Mouse (Mus musculus): ENCODE results near the gene Snx30. TPM values are rescaled to one million over a fixed set of nuclear protein-coding genes. Genes with fewer than 3 reads are reported as not detected.

Snx30 gene
- polyA plus RNA-seq, 1 experiment from 2014 or later: 20.5 TPM

DNA sequence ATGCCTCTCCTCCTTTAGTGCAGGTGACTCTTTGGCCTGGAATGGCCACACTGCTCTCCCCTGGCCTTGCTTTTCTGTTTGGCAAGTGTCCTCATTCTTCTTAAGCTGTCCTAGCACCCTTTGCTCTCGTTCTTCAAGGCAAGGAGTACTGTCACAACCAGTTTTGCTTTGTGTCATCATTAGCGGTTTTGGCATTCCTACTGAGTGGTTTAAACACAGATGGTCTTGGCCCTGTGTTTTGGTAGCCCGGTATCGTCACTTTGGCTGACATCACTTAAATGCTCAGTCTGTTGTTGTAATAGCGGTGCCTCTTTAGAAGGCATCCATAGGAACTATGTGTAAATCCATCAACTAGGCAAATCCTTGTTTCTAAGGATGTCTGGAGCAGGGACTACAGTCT is 41.8 kb downstream of the Snx30 start:
- Histone ChIP-seq H3K4me2 (ENCODE audit: low read depth, low read length) (no peak overlapping the region), H3K4me3 (ENCODE audit: low read depth, low read length) (no peak overlapping the region), H3K9me3 (ENCODE audit: control insufficient read depth, low read length) (no peaks in the 10 kb centered on the region), H3K4me1 (ENCODE audit: control insufficient read depth, insufficient read depth, low read length) (peaks cover 8% of the 10 kb centered on the region; the same call in 1 of the 2 replicates), H3K9ac (replicated peaks; ENCODE audit: low read depth, low read length) (no peak overlapping the region), H3K27ac (ENCODE audit: low read depth, low read length) (no peak overlapping the region), H3K27me3 (ENCODE audit: control insufficient read depth, insufficient read depth, low read length) (no peaks in the 10 kb centered on the region), H3K36me3 (ENCODE audit: control insufficient read depth, insufficient read depth, low read length) (no peaks in the 10 kb centered on the region)
- ATAC-seq (ENCODE audit: low read depth): no peak
- 86% methylated on average over 5 of the region's 5 CpGs for WGBS

DNA sequence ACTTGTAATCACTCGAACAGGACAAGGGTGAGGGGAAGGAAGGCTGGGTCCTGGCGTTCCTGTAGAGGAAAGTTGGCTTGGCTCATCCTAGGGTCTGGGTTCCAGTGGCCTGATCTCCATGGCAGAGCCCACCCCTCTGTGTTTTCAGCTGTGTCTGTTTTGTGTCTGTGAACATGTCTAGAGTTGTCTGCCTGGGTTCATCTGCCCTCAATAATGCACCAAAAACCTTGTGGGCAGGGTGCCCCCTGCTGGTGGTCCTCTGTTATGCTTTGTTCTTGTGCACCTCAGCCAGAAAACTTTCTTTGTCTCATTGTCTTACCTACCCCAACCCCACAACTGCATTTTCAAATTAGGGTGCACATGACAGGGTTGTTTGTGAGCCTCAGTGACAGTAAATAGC is 44.5 kb downstream of the Snx30 start:
- Histone ChIP-seq H3K9ac (replicated peaks; ENCODE audit: low read depth, low read length) (no peak overlapping the region), H3K36me3 (ENCODE audit: control insufficient read depth, insufficient read depth, low read length) (no peaks in the 10 kb centered on the region), H3K27ac (ENCODE audit: low read depth, low read length) (no peak overlapping the region), H3K4me1 (ENCODE audit: control insufficient read depth, insufficient read depth, low read length) (peaks cover 8% of the 10 kb centered on the region; the same call in 1 of the 2 replicates), H3K9me3 (ENCODE audit: control insufficient read depth, low read length) (no peaks in the 10 kb centered on the region), H3K4me3 (ENCODE audit: low read depth, low read length) (no peak overlapping the region), H3K4me2 (ENCODE audit: low read depth, low read length) (no peak overlapping the region), H3K27me3 (ENCODE audit: control insufficient read depth, insufficient read depth, low read length) (no peaks in the 10 kb centered on the region)
- ATAC-seq (ENCODE audit: low read depth): peak; percentile 47; the same call in 1 of the 2 replicates
- 90% methylated on average over 2 of the region's 2 CpGs for WGBS

DNA sequence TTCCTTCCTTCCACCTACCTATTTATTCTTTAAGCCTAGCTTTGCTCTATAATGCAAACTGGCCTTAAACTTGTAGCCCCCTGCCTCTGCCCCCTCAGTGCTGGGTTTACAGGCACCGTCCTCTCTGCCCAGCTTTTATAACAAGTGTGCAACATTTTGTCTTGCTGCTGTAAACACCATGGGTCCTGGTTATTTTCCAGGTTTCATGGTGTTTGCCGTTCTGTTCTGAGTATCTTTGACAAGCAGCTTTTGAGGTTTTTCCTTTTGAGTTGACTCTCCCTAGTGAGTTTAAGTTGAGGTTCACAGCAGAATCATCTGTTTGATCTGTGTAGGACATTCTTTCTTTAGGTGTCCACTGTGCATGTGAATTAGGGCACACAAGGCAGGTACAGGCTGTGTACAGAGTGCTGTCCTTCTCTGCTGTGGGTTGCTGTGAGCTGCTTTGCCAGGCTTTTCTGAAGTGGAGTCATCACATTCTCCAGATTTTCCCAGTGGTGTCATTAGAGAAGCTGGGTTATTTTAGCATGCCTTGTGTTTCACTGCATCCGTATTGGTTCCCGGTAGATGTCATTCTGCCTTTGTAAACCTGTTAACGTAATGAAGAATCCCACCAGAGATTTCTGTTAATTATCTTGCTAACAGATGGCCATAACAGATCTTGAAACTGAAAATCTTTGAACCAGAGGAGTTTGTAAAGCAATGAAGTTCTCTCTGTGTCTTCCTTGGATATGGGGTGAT is 45.4 kb downstream of the Snx30 start:
- peak; percentile 57; the same call in 1 of the 2 replicates for ATAC-seq (ENCODE audit: low read depth)
- Histone ChIP-seq H3K36me3 (ENCODE audit: control insufficient read depth, insufficient read depth, low read length) (no peaks in the 10 kb centered on the region), H3K27ac (ENCODE audit: low read depth, low read length) (no peak overlapping the region; the same call in 1 of the 2 replicates), H3K4me1 (ENCODE audit: control insufficient read depth, insufficient read depth, low read length) (peaks cover 8% of the 10 kb centered on the region; the same call in 1 of the 2 replicates), H3K9ac (replicated peaks; ENCODE audit: low read depth, low read length) (no peak overlapping the region), H3K27me3 (ENCODE audit: control insufficient read depth, insufficient read depth, low read length) (no peaks in the 10 kb centered on the region), H3K4me2 (ENCODE audit: low read depth, low read length) (no peak overlapping the region), H3K9me3 (ENCODE audit: control insufficient read depth, low read length) (no peaks in the 10 kb centered on the region), H3K4me3 (ENCODE audit: low read depth, low read length) (no peak overlapping the region)
- WGBS: 63% methylated on average over 5 of the region's 5 CpGs

DNA sequence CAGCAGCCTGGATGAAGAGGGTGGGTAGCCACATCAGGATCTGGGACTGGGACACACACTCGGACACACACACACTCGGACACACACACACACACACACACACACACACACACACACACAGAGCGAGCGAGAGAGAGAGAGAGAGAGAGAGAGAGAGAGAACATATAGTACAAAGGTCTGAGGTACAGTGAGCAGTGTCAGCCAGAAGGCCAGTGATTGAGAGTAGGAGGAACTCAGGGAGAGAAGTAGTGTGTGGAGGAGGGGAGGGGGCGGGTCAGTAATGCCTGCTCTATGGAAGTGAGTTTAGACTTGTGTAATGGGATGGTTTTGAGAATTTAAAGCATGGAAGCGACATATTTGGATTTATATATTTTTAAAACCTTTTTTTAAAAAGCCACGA is 47.5 kb downstream of the Snx30 start:
- Histone ChIP-seq H3K27me3 (ENCODE audit: control insufficient read depth, insufficient read depth, low read length) (no peaks in the 10 kb centered on the region), H3K4me1 (ENCODE audit: control insufficient read depth, insufficient read depth, low read length) (peaks cover 8% of the 10 kb centered on the region; the same call in 1 of the 2 replicates), H3K9ac (replicated peaks; ENCODE audit: low read depth, low read length) (no peak overlapping the region), H3K27ac (ENCODE audit: low read depth, low read length) (no peak overlapping the region), H3K4me2 (ENCODE audit: low read depth, low read length) (no peak overlapping the region), H3K4me3 (ENCODE audit: low read depth, low read length) (no peak overlapping the region), H3K9me3 (ENCODE audit: control insufficient read depth, low read length) (no peaks in the 10 kb centered on the region), H3K36me3 (ENCODE audit: control insufficient read depth, insufficient read depth, low read length) (no peaks in the 10 kb centered on the region)
- ATAC-seq (ENCODE audit: low read depth): no peak
- WGBS: 92% methylated on average over 7 of the region's 7 CpGs

DNA sequence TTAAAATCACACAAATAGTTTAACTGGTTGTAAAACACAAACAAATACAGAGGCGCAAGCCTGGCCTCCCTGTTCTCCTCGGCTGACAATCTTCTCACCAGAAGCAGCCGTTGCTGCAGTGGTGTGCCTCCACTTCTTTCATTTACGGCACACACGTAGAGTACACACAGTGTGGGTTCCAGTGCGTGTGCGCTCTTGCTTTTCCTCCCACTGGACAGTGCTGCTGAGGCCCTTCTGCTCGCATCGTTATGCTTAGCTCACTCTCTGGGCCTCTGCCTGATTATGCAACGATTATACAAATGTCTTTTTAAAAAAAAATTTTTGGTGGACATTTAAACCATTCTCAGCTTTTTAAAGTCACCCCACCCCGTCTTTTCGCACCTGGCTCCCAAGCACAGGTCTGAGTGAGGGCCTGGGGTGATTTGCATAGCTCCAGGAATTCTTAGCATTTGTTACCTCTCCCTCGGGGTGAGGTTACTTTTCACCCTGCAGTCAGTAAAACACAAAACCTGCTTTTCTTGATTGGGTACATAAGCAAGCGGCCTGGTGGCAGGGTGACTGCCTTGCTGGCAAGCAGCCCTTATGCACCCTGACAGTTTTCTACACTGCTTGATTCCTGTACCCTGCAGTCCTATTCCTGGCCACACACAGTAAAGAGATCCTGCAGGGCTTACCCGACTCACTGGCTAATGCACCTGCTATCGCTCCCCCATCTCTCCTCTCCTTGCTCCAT is 54.2 kb downstream of the Snx30 start:
- ATAC-seq (ENCODE audit: low read depth): peak; percentile 69

DNA sequence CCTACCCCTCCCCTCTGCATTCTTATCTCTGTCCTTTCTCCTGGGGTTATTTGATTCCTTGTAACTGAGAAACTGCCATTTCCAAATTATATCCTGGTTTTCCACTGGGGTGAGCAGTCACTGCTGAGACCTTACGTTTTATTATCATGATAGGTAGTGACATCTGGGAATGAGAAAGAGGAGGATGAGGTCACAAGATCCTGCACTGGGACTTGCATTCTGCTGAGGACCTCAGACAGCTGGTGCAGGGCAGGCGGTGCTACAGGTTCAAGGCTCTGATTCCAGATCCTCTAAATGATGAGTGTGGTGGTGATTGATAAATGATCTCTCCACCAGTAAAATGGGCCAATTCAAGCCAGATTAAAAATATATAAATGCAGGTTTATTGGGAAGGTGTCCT is 54.8 kb downstream of the Snx30 start:
- Histone ChIP-seq H3K27ac (ENCODE audit: low read depth, low read length) (no peak overlapping the region), H3K9ac (replicated peaks; ENCODE audit: low read depth, low read length) (no peak overlapping the region), H3K4me1 (ENCODE audit: control insufficient read depth, insufficient read depth, low read length) (no peaks in the 10 kb centered on the region), H3K9me3 (ENCODE audit: control insufficient read depth, low read length) (no peaks in the 10 kb centered on the region), H3K4me3 (ENCODE audit: low read depth, low read length) (no peak overlapping the region), H3K36me3 (ENCODE audit: control insufficient read depth, insufficient read depth, low read length) (no peaks in the 10 kb centered on the region), H3K4me2 (ENCODE audit: low read depth, low read length) (no peak overlapping the region), H3K27me3 (ENCODE audit: control insufficient read depth, insufficient read depth, low read length) (no peaks in the 10 kb centered on the region)
- ATAC-seq (ENCODE audit: low read depth): peak; percentile 41; the same call in 1 of the 2 replicates
- 69% methylated on average over 2 of the region's 2 CpGs for WGBS

More for the DNA sequence above, 54.2 kb downstream of the Snx30 start:
- H3K4me2 ChIP-seq (ENCODE audit: low read depth, low read length): no peak overlapping the region
- WGBS: 65% methylated on average over 16 of the region's 16 CpGs
- H3K9me3 ChIP-seq (ENCODE audit: control insufficient read depth, low read length): no peaks in the 10 kb centered on the region
- no peak overlapping the region for H3K27ac ChIP-seq (ENCODE audit: low read depth, low read length)
- no peak overlapping the region for H3K4me3 ChIP-seq (ENCODE audit: low read depth, low read length)
- H3K27me3 ChIP-seq (ENCODE audit: control insufficient read depth, insufficient read depth, low read length): no peaks in the 10 kb centered on the region
- H3K36me3 ChIP-seq (ENCODE audit: control insufficient read depth, insufficient read depth, low read length): no peaks in the 10 kb centered on the region
- H3K9ac ChIP-seq (replicated peaks; ENCODE audit: low read depth, low read length): no peak overlapping the region
- H3K4me1 ChIP-seq (ENCODE audit: control insufficient read depth, insufficient read depth, low read length): no peaks in the 10 kb centered on the region

GRCm38 (mm10) chr4:59861871-59862270 is 56.2 kb downstream of the Snx30 start:
- H3K4me3 ChIP-seq (ENCODE audit: low read depth, low read length): no peak overlapping the region
- no peaks in the 10 kb centered on the region for H3K27me3 ChIP-seq (ENCODE audit: control insufficient read depth, insufficient read depth, low read length)
- H3K9me3 ChIP-seq (ENCODE audit: control insufficient read depth, low read length): no peaks in the 10 kb centered on the region
- H3K27ac ChIP-seq (ENCODE audit: low read depth, low read length): no peak overlapping the region
- H3K9ac ChIP-seq (replicated peaks; ENCODE audit: low read depth, low read length): no peak overlapping the region
- no peaks in the 10 kb centered on the region for H3K36me3 ChIP-seq (ENCODE audit: control insufficient read depth, insufficient read depth, low read length)
- 52% methylated on average over 4 of the region's 4 CpGs for WGBS
- H3K4me1 ChIP-seq (ENCODE audit: control insufficient read depth, insufficient read depth, low read length): no peaks in the 10 kb centered on the region
- ATAC-seq (ENCODE audit: low read depth): no peak
- no peak overlapping the region for H3K4me2 ChIP-seq (ENCODE audit: low read depth, low read length)

GRCm38 (mm10) chr4:59862335-59862734 is 56.7 kb downstream of the Snx30 start:
- no peak for ATAC-seq (ENCODE audit: low read depth)
- Histone ChIP-seq H3K4me2 (ENCODE audit: low read depth, low read length) (no peak overlapping the region), H3K27ac (ENCODE audit: low read depth, low read length) (no peak overlapping the region), H3K4me1 (ENCODE audit: control insufficient read depth, insufficient read depth, low read length) (no peaks in the 10 kb centered on the region), H3K9me3 (ENCODE audit: control insufficient read depth, low read length) (no peaks in the 10 kb centered on the region), H3K9ac (replicated peaks; ENCODE audit: low read depth, low read length) (no peak overlapping the region), H3K27me3 (ENCODE audit: control insufficient read depth, insufficient read depth, low read length) (no peaks in the 10 kb centered on the region), H3K36me3 (ENCODE audit: control insufficient read depth, insufficient read depth, low read length) (no peaks in the 10 kb centered on the region), H3K4me3 (ENCODE audit: low read depth, low read length) (no peak overlapping the region)
- WGBS: 78% methylated on average over 1 of the region's 1 CpGs

DNA sequence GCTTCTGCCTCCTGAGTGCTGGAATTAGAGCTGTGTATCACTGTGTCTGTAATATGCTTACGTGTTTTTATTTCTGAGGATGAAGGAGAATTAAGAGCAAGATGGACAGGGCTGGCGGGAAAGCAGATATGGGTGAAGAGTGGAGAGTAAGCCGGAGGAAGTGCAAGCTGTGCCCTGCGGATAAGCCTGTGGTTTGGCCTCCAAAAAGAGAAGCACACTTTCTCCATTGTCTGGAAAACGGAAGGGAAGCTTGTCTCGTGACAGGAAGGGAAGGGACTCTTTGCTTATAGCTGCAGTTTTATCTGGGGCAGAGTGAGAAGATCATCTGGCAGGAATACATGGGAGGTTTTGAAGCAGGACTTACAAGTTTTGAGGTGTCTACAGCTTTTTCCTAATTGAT is 58.2 kb downstream of the Snx30 start:
- Histone ChIP-seq H3K4me3 (ENCODE audit: low read depth, low read length) (no peak overlapping the region), H3K9ac (replicated peaks; ENCODE audit: low read depth, low read length) (no peak overlapping the region), H3K36me3 (ENCODE audit: control insufficient read depth, insufficient read depth, low read length) (no peaks in the 10 kb centered on the region), H3K4me1 (ENCODE audit: control insufficient read depth, insufficient read depth, low read length) (no peaks in the 10 kb centered on the region), H3K4me2 (ENCODE audit: low read depth, low read length) (no peak overlapping the region), H3K27ac (ENCODE audit: low read depth, low read length) (no peak overlapping the region), H3K9me3 (ENCODE audit: control insufficient read depth, low read length) (no peaks in the 10 kb centered on the region), H3K27me3 (ENCODE audit: control insufficient read depth, insufficient read depth, low read length) (no peaks in the 10 kb centered on the region)
- WGBS: 81% methylated on average over 6 of the region's 6 CpGs
- no peak for ATAC-seq (ENCODE audit: low read depth)
